In genomic region chr16:95455461-95455860, GRCm38 (mm10) we compare ENCODE assay signal across 11 mouse cellular contexts.
DNase-seq lines count a peak whose midpoint lies in the region; ATAC-seq and TF ChIP-seq lines count a peak whose summit lies in the region.
"Had no signal": no experiment of that assay in that cellular context is flagged by ENCODE, and none has a peak within 500 bp of the region (broad histone marks: within the 10 kb centered on the region; RNA-seq: fewer than 3 reads in every experiment).

No protein-coding gene starts in this region.

- no peaks in the 10 kb centered on the region for H3K36me3 ChIP-seq in heart, embryonic 11.5 days (ENCODE audit: control insufficient read depth, insufficient read depth, low read length)
- no peaks in the 10 kb centered on the region for H3K36me3 ChIP-seq in kidney, embryonic 16.5 days (ENCODE audit: insufficient read depth, low read length)
- no peaks in the 10 kb centered on the region for H3K36me3 ChIP-seq in stomach, embryonic 16.5 days (ENCODE audit: control insufficient read depth, insufficient read depth, low read length)
- no peaks in the 10 kb centered on the region for H3K36me3 ChIP-seq in stomach, postnatal 0 days (ENCODE audit: control insufficient read depth, insufficient read depth, low read length)
- H3K36me3 ChIP-seq in small intestine, adult 2 months (ENCODE audit: control insufficient read depth, insufficient read depth, low read length) = no peaks in the 10 kb centered on the region

- no peak for TF ChIP-seq POLR2A in small intestine, adult 2 months (IDR thresholded peaks at IDR 0.05; ENCODE audit: low read depth, low read length)

- H3K4me3 ChIP-seq in heart, embryonic 11.5 days (ENCODE audit: low read depth, low read length) = peak overlapping the region; percentile 19; the same call in 1 of the 2 replicates
- H3K4me3 ChIP-seq in kidney, embryonic 16.5 days (ENCODE audit: low read length) = peak overlapping the region; percentile 33
- H3K4me3 ChIP-seq in stomach, embryonic 16.5 days (replicated peaks; ENCODE audit: low read length) = peak overlapping the region; percentile 7; the same call in 1 of the 2 replicates
- no peak overlapping the region for H3K4me3 ChIP-seq in stomach, postnatal 0 days (ENCODE audit: low read depth, low read length)
- H3K4me3 ChIP-seq in small intestine, adult 2 months (ENCODE audit: low read depth, low read length) = no peak overlapping the region

- peak overlapping the region; percentile 50 for H3K4me2 ChIP-seq in heart, embryonic 11.5 days
- peak overlapping the region; percentile 40 for H3K4me2 ChIP-seq in kidney, embryonic 16.5 days (replicated peaks; ENCODE audit: low read depth, low read length)
- H3K4me2 ChIP-seq in stomach, embryonic 16.5 days (ENCODE audit: low read depth, low read length) = peak overlapping the region; percentile 5; the same call in 1 of the 2 replicates
- no peak overlapping the region for H3K4me2 ChIP-seq in stomach, postnatal 0 days (replicated peaks; ENCODE audit: low read depth)

- TF ChIP-seq CTCF in stomach, postnatal 0 days (IDR thresholded peaks at IDR 0.05; ENCODE audit: low read depth) = no peak
- no peak for TF ChIP-seq CTCF in small intestine, adult 2 months (IDR thresholded peaks at IDR 0.05; ENCODE audit: extremely low read depth, insufficient read length, insufficient replicate concordance, low read depth, low read length)

- no peak for TF ChIP-seq EP300 in stomach, postnatal 0 days (optimal IDR thresholded peaks at IDR 0.05)

- no peak overlapping the region for H3K9ac ChIP-seq in heart, embryonic 11.5 days (ENCODE audit: low read depth, low read length)
- no peak overlapping the region for H3K9ac ChIP-seq in kidney, embryonic 16.5 days (replicated peaks; ENCODE audit: low read length)
- no peak overlapping the region for H3K9ac ChIP-seq in stomach, embryonic 16.5 days (ENCODE audit: low read length)
- H3K9ac ChIP-seq in stomach, postnatal 0 days (ENCODE audit: low read length) = no peak overlapping the region

- no peaks in the 10 kb centered on the region for H3K27me3 ChIP-seq in heart, embryonic 11.5 days (ENCODE audit: control insufficient read depth, insufficient read depth, low read length)
- H3K27me3 ChIP-seq in kidney, embryonic 16.5 days (ENCODE audit: insufficient read depth, low read length) = no peaks in the 10 kb centered on the region
- no peaks in the 10 kb centered on the region for H3K27me3 ChIP-seq in stomach, embryonic 16.5 days (ENCODE audit: control insufficient read depth, insufficient read depth, low read length)
- no peaks in the 10 kb centered on the region for H3K27me3 ChIP-seq in stomach, postnatal 0 days (ENCODE audit: control insufficient read depth, insufficient read depth, low read length)
- no peaks in the 10 kb centered on the region for H3K27me3 ChIP-seq in small intestine, adult 2 months (ENCODE audit: control insufficient read depth, insufficient read depth, low read length)

- DNase-seq in heart, adult 18-20 months = no peak
- no peak for DNase-seq in kidney, postnatal 25 days
- DNase-seq in stomach, postnatal 0 days (ENCODE audit: low spot score) = no peak
- DNase-seq in adrenal gland, postnatal 36 days = no peak
- DNase-seq: adrenal gland, postnatal 25 days; cerebellum, adult 11 months; right cerebral cortex, postnatal 25 days had no signal

- H3K4me1 ChIP-seq in heart, embryonic 11.5 days (ENCODE audit: control insufficient read depth, insufficient read depth, low read length) = peaks cover 3% of the 10 kb centered on the region; the same call in 1 of the 2 replicates
- 0 out of 2 replicates have a peak, but pooled peaks cover 4% of the 10 kb centered on the region for H3K4me1 ChIP-seq in kidney, embryonic 16.5 days (ENCODE audit: insufficient read depth, low read length)
- H3K4me1 ChIP-seq in stomach, embryonic 16.5 days (ENCODE audit: control insufficient read depth, insufficient read depth, low read length) = no peaks in the 10 kb centered on the region
- H3K4me1 ChIP-seq in stomach, postnatal 0 days (replicated peaks; ENCODE audit: control insufficient read depth, insufficient read depth) = no peaks in the 10 kb centered on the region
- no peaks in the 10 kb centered on the region for H3K4me1 ChIP-seq in small intestine, adult 2 months (ENCODE audit: control insufficient read depth, insufficient read depth, insufficient read length, low read length)

- no peak overlapping the region for H3K27ac ChIP-seq in heart, embryonic 11.5 days (ENCODE audit: low read depth, low read length)
- H3K27ac ChIP-seq in kidney, embryonic 16.5 days (ENCODE audit: low read length) = no peak overlapping the region
- H3K27ac ChIP-seq in stomach, embryonic 16.5 days (ENCODE audit: low read length) = no peak overlapping the region
- H3K27ac ChIP-seq in stomach, postnatal 0 days (replicated peaks) = no peak overlapping the region
- peak overlapping the region; percentile 65; the same call in 1 of the 2 replicates for H3K27ac ChIP-seq in small intestine, adult 2 months (ENCODE audit: insufficient read depth, low read depth, low read length)

- ATAC-seq in heart, embryonic 11.5 days (replicated peaks; ENCODE audit: insufficient number of reproducible peaks, low FRiP score, low TSS enrichment) = no peak
- ATAC-seq in kidney, embryonic 16.5 days (ENCODE audit: low FRiP score, low TSS enrichment) = no peak
- no peak for ATAC-seq in stomach, embryonic 16.5 days (ENCODE audit: insufficient read depth, low FRiP score)
- ATAC-seq in stomach, postnatal 0 days (ENCODE audit: low FRiP score, low TSS enrichment) = no peak

- 89% methylated on average over 5 of the region's 5 CpGs for WGBS in heart, embryonic 11.5 days (ENCODE audit: insufficient replicate concordance)
- 78% methylated on average over 5 of the region's 5 CpGs for WGBS in kidney, embryonic 16.5 days
- 84% methylated on average over 5 of the region's 5 CpGs for WGBS in stomach, embryonic 16.5 days
- WGBS in stomach, postnatal 0 days = 82% methylated on average over 5 of the region's 5 CpGs
- WGBS in small intestine, adult 2 months = 81% methylated on average over 5 of the region's 5 CpGs

- no peaks in the 10 kb centered on the region for H3K9me3 ChIP-seq in heart, embryonic 11.5 days (replicated peaks; ENCODE audit: control insufficient read depth, low read length)
- H3K9me3 ChIP-seq in kidney, embryonic 16.5 days (ENCODE audit: low read length) = no peaks in the 10 kb centered on the region
- H3K9me3 ChIP-seq in stomach, embryonic 16.5 days (replicated peaks; ENCODE audit: control insufficient read depth, low read length) = no peaks in the 10 kb centered on the region
- H3K9me3 ChIP-seq in stomach, postnatal 0 days (ENCODE audit: control insufficient read depth, low read length) = no peaks in the 10 kb centered on the region

Comparison
In these comparisons a context has a peak if more than half of its experiments do, and no peak if none do; other contexts are left out.
1. H3K4me3 ChIP-seq: peak in heart, embryonic 11.5 days (single experiment), kidney, embryonic 16.5 days (single experiment) and stomach, embryonic 16.5 days (single experiment); none in stomach, postnatal 0 days (single experiment) and small intestine, adult 2 months (single experiment).